Mouse (Mus musculus): ENCODE measurements around the gene BC005561.

DNA sequence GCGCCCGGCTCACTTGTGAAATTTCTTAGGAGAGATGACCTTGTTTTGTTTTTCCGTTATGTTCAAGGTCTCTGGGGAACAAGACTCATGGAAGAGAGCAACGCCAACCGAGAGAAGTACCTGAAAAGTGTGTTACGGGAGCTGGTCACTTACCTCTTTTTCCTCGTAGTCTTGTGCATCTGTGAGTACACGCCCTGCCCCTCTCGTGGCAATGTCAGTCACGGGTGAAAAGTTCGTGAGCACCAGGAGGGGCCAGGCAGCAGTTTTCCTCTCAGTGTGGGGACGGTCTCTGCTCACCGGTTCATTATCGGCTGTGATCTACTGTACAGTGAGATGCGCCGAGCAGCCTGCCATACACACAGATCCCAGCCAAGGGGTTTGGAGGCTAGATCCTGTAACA, 41.3 kb upstream of the BC005561 start:
- no peak for TF ChIP-seq HCFC1 (IDR thresholded peaks at IDR 0.05; ENCODE audit: borderline replicate concordance, insufficient read depth, low read length)
- no peak for TF ChIP-seq MAFK (IDR thresholded peaks at IDR 0.05; ENCODE audit: insufficient read depth, low read depth, low read length)
- TF ChIP-seq ZC3H11A (IDR thresholded peaks at IDR 0.05; ENCODE audit: borderline replicate concordance, low read depth, low read length): no peak
- TF ChIP-seq CHD2 (IDR thresholded peaks at IDR 0.05; ENCODE audit: low read depth, low read length): no peak
- no peak for TF ChIP-seq ZNF384 (IDR thresholded peaks at IDR 0.05; ENCODE audit: low read depth, low read length)

Measured in ES-E14 (cell line).